Mouse (Mus musculus) lung, embryonic 16.5 days (tissue): ENCODE data around the gene Gsg1. TPM values are rescaled to one million over a fixed set of nuclear protein-coding genes. Genes with fewer than 3 reads are reported as not detected.

Experiments used
- ATAC-seq: fragments of 200-750 bp; cut with Nextera tagmentation; 2 replicates; pipeline ENCODE4 v1.8.0; 2017; ENCODE audit warnings: low read depth, mild to moderate bottlenecking, moderate library complexity
- H3K27ac ChIP-seq: fragments of 300-500 bp; sonication (generic); 2 replicates; pipeline ENCODE4 v1.5.1; 2014; ENCODE audit warnings: mild to moderate bottlenecking, control low read depth, low read length
- H3K27me3 ChIP-seq: fragments of 300-500 bp; sonication (generic); 2 replicates; pipeline ENCODE4 v1.6.1; 2014; ENCODE audit warnings: low read depth, low read length, mixed read lengths; ENCODE audit not compliant: control insufficient read depth, insufficient read depth
- H3K36me3 ChIP-seq: fragments of 300-500 bp; sonication (generic); 2 replicates; pipeline ENCODE4 v1.6.1; 2014; ENCODE audit warnings: low read length; ENCODE audit not compliant: control insufficient read depth, insufficient read depth
- H3K4me1 ChIP-seq: fragments of 300-500 bp; sonication (generic); replicated peaks from 2 replicates; pipeline ENCODE4 v1.6.1; 2014; ENCODE audit warnings: low read length, mixed read lengths; ENCODE audit not compliant: control insufficient read depth, insufficient read depth
- H3K4me2 ChIP-seq: fragments of 300-500 bp; sonication (generic); 2 replicates; pipeline ENCODE4 v1.6.1; 2014; ENCODE audit warnings: low read depth, low read length, control low read depth
- H3K4me3 ChIP-seq: fragments of 300-500 bp; sonication (generic); 2 replicates; pipeline ENCODE4 v1.5.1; 2014; ENCODE audit warnings: mild to moderate bottlenecking, low read length, control low read depth
- H3K9ac ChIP-seq: fragments of 300-500 bp; sonication (generic); 2 replicates; pipeline ENCODE4 v1.6.1; 2014; ENCODE audit warnings: low read length, control low read depth
- H3K9me3 ChIP-seq: fragments of 300-500 bp; sonication (generic); 2 replicates; pipeline ENCODE4 v1.6.1; 2016; ENCODE audit warnings: low read length; ENCODE audit not compliant: control insufficient read depth
- WGBS: fragments of 180-500 bp; shearing (Covaris S2); extraction: QIAGEN DNeasy Blood & Tissue Kit; methylation state at CpG from one replicate; pipeline ENCODE4 v1.1.7; 2014; 5-methylcytosine and 5-hydroxymethylcytosine counted together
- polyA plus RNA-seq: library from polyadenylated mRNA; unstranded; fragments of >200 nt; fragmentation: Nextera tagmentation; extraction: Ambion mirVana; gene quantifications from 2 replicates; pipeline ENCODE4 v1.2.1, GENCODE M21; 2015

Gsg1 gene
- polyA plus RNA-seq, 1 experiment from 2014 or later, result 7.6 TPM

- no peak for ATAC-seq
- H3K27ac ChIP-seq, result no peak overlapping the region
- no peaks in the 10 kb centered on the region for H3K36me3 ChIP-seq
- peaks cover 5% of the 10 kb centered on the region; the same call in 1 of the 2 replicates for H3K4me1 ChIP-seq
- H3K9me3 ChIP-seq, result no peaks in the 10 kb centered on the region
- H3K9ac ChIP-seq, result no peak overlapping the region
- no peak overlapping the region for H3K4me3 ChIP-seq
- WGBS, result 42% methylated on average over 4 of the region's 4 CpGs
- H3K4me2 ChIP-seq, result no peak overlapping the region
- H3K27me3 ChIP-seq, result no peaks in the 10 kb centered on the region
Measured at GRCm38 (mm10) chr6:135193733-135194132, 60.4 kb downstream of the Gsg1 start.

- 81% methylated on average over 8 of the region's 8 CpGs for WGBS
- Histone ChIP-seq H3K36me3 (no peaks in the 10 kb centered on the region), H3K4me3 (no peak overlapping the region), H3K27me3 (no peaks in the 10 kb centered on the region), H3K9ac (no peak overlapping the region), H3K27ac (no peak overlapping the region), H3K9me3 (no peaks in the 10 kb centered on the region), H3K4me1 (no peaks in the 10 kb centered on the region), H3K4me2 (no peak overlapping the region)
- no peak for ATAC-seq
Measured at GRCm38 (mm10) chr6:135192993-135193392, 61.2 kb downstream of the Gsg1 start.

- Histone ChIP-seq H3K4me2 (no peak overlapping the region), H3K4me3 (no peak overlapping the region), H3K27ac (no peak overlapping the region), H3K9ac (no peak overlapping the region), H3K4me1 (no peaks in the 10 kb centered on the region), H3K27me3 (no peaks in the 10 kb centered on the region), H3K9me3 (no peaks in the 10 kb centered on the region), H3K36me3 (no peaks in the 10 kb centered on the region)
- 76% methylated on average over 1 of the region's 1 CpGs for WGBS
- ATAC-seq, result no peak
Measured at GRCm38 (mm10) chr6:135191906-135192305, 62.2 kb downstream of the Gsg1 start.

- Histone ChIP-seq H3K4me3 (no peak overlapping the region), H3K27ac (no peak overlapping the region), H3K27me3 (no peaks in the 10 kb centered on the region), H3K9ac (no peak overlapping the region), H3K36me3 (no peaks in the 10 kb centered on the region), H3K4me2 (no peak overlapping the region), H3K9me3 (no peaks in the 10 kb centered on the region), H3K4me1 (no peaks in the 10 kb centered on the region)
- WGBS, result 81% methylated on average over 6 of the region's 6 CpGs
- ATAC-seq, result no peak
Measured at GRCm38 (mm10) chr6:135190122-135190521, 64.0 kb downstream of the Gsg1 start.

- H3K36me3 ChIP-seq, result no peaks in the 10 kb centered on the region
- 50% methylated on average over 4 of the region's 4 CpGs for WGBS
Measured at GRCm38 (mm10) chr6:135188629-135189028, 65.5 kb downstream of the Gsg1 start.

More at GRCm38 (mm10) chr6:135188629-135189028, 65.5 kb downstream of the Gsg1 start:
- H3K27ac ChIP-seq, result no peak overlapping the region
- no peaks in the 10 kb centered on the region for H3K9me3 ChIP-seq
- ATAC-seq, result no peak
- H3K4me2 ChIP-seq, result no peak overlapping the region
- no peaks in the 10 kb centered on the region for H3K4me1 ChIP-seq
- H3K4me3 ChIP-seq, result no peak overlapping the region
- H3K9ac ChIP-seq, result no peak overlapping the region
- H3K27me3 ChIP-seq, result no peaks in the 10 kb centered on the region

Other genes starting within 250 kb of the Gsg1 start
- gene Ddx47, start 242.7 kb downstream of the Gsg1 start, polyA plus RNA-seq, result 123 and 131 TPM in 2 replicates
- 133 and 162 TPM in 2 replicates for gene Gprc5a, start 188.7 kb downstream of the Gsg1 start, polyA plus RNA-seq
- gene Gprc5d, start 136.1 kb downstream of the Gsg1 start, polyA plus RNA-seq, result not detected in 2 replicates
- gene Fam234b, start 56.4 kb downstream of the Gsg1 start, polyA plus RNA-seq, result 22.8 and 26.0 TPM in 2 replicates
- gene Hebp1, start 56.3 kb downstream of the Gsg1 start, polyA plus RNA-seq, result 11.4 and 18.4 TPM in 2 replicates
- 0.15 and 0.49 TPM in 2 replicates for gene Pbp2, start 56.1 kb upstream of the Gsg1 start, polyA plus RNA-seq
- 114 TPM in 2 replicates for gene Emp1, start 108.2 kb upstream of the Gsg1 start, polyA plus RNA-seq